In genomic region chr6:112946021-112946811, GRCm38 (mm10) we compare ENCODE assay signal across 8 mouse cellular contexts. TPM values are rescaled to one million over a fixed set of nuclear protein-coding genes. Genes with fewer than 3 reads are reported as not detected.
DNase-seq lines count a peak whose midpoint lies in the region; ATAC-seq and TF ChIP-seq lines count a peak whose summit lies in the region.

No protein-coding gene starts in this region.

- H3K4me1 ChIP-seq in heart, embryonic 14.5 days (ENCODE audit: control insufficient read depth in 2 of 2, insufficient read depth in 2 of 2, low read length in 2 of 2), result peaks cover 10 to 17% of the 10 kb centered on the region in 2 experiments
- H3K4me1 ChIP-seq in liver, embryonic 11.5 days (replicated peaks; ENCODE audit: control insufficient read depth, insufficient read depth, low read length), result peaks cover 14% of the 10 kb centered on the region
- peaks cover 26% of the 10 kb centered on the region for H3K4me1 ChIP-seq in stomach, embryonic 16.5 days (ENCODE audit: control insufficient read depth, insufficient read depth, low read length)

- peak overlapping the region; percentile 81 for H3K27ac ChIP-seq in gastrocnemius, adult 2 months
- no peak overlapping the region; a peak in 1 of 4 replicates for H3K27ac ChIP-seq in heart, embryonic 14.5 days (replicated peaks in 1 of 2; ENCODE audit: control insufficient read depth in 1 of 2, insufficient read depth in 1 of 2, low read depth in 2 of 2, low read length in 2 of 2)
- no peak overlapping the region for H3K27ac ChIP-seq in liver, embryonic 11.5 days (ENCODE audit: low read depth, low read length)
- H3K27ac ChIP-seq in stomach, embryonic 16.5 days (ENCODE audit: low read length), result peak overlapping the region; percentile 83

- H3K9me3 ChIP-seq in heart, embryonic 14.5 days (ENCODE audit: control insufficient read depth, low read length), result no peaks in the 10 kb centered on the region
- H3K9me3 ChIP-seq in liver, embryonic 11.5 days (ENCODE audit: control insufficient read depth, low read length), result no peaks in the 10 kb centered on the region
- H3K9me3 ChIP-seq in stomach, embryonic 16.5 days (replicated peaks; ENCODE audit: control insufficient read depth, low read length), result no peaks in the 10 kb centered on the region

- H3K27me3 ChIP-seq in heart, embryonic 14.5 days (ENCODE audit: control insufficient read depth, insufficient read depth, low read length), result no peaks in the 10 kb centered on the region
- no peaks in the 10 kb centered on the region for H3K27me3 ChIP-seq in liver, embryonic 11.5 days (replicated peaks; ENCODE audit: control insufficient read depth, insufficient read depth, low read length)
- H3K27me3 ChIP-seq in stomach, embryonic 16.5 days (ENCODE audit: control insufficient read depth, insufficient read depth, low read length), result no peaks in the 10 kb centered on the region

- TF ChIP-seq CTCF in gastrocnemius, adult 2 months (IDR thresholded peaks at IDR 0.05), result no peak

- peak overlapping the region; percentile 74 for H3K9ac ChIP-seq in heart, embryonic 14.5 days (ENCODE audit: low read length)
- peak overlapping the region; percentile 41; the same call in 1 of the 2 replicates for H3K9ac ChIP-seq in liver, embryonic 11.5 days (ENCODE audit: low read depth, low read length)
- H3K9ac ChIP-seq in stomach, embryonic 16.5 days (ENCODE audit: low read length), result peak overlapping the region; percentile 81

- peak; percentile 37 for DNase-seq in gastrocnemius, adult 2 months
- DNase-seq in gastrocnemius, postnatal 36 days, result no peak
- peak; percentile 64 for DNase-seq in 3T3-L1 (ENCODE audit: low read depth, low spot score)
- peak; percentile 60 for DNase-seq in cerebellum, adult 8-10 months
- no peak for DNase-seq in liver, embryonic 11.5 days (ENCODE audit: low spot score)
- DNase-seq in right cerebral cortex, postnatal 14 days, result no peak

- peak overlapping the region; percentile 92 for H3K4me2 ChIP-seq in heart, embryonic 14.5 days (ENCODE audit: low read length)
- H3K4me2 ChIP-seq in liver, embryonic 11.5 days, result peak overlapping the region; percentile 94
- peak overlapping the region; percentile 83 for H3K4me2 ChIP-seq in stomach, embryonic 16.5 days (ENCODE audit: low read depth, low read length)

- WGBS in heart, embryonic 14.5 days, result 24% methylated on average over 12 of the region's 12 CpGs
- 19% methylated on average over 12 of the region's 12 CpGs for WGBS in liver, embryonic 11.5 days
- 8% methylated on average over 12 of the region's 12 CpGs for WGBS in stomach, embryonic 16.5 days

- peak overlapping the region; percentile 82 for H3K4me3 ChIP-seq in gastrocnemius, adult 2 months
- peak overlapping the region; percentile 52 to 65 for H3K4me3 ChIP-seq in heart, embryonic 14.5 days (ENCODE audit: control insufficient read depth in 1 of 2, insufficient read depth in 1 of 2, low read depth in 1 of 2, low read length in 2 of 2)
- H3K4me3 ChIP-seq in liver, embryonic 11.5 days (ENCODE audit: low read depth, low read length), result peak overlapping the region; percentile 65
- peak overlapping the region; percentile 76 for H3K4me3 ChIP-seq in stomach, embryonic 16.5 days (replicated peaks; ENCODE audit: low read length)

- H3K36me3 ChIP-seq in heart, embryonic 14.5 days (ENCODE audit: control insufficient read depth, insufficient read depth, low read length), result no peaks in the 10 kb centered on the region
- H3K36me3 ChIP-seq in liver, embryonic 11.5 days (ENCODE audit: control insufficient read depth, insufficient read depth, low read length), result no peaks in the 10 kb centered on the region
- H3K36me3 ChIP-seq in stomach, embryonic 16.5 days (ENCODE audit: control insufficient read depth, insufficient read depth, low read length), result 0 out of 2 replicates have a peak, but pooled peaks cover 3% of the 10 kb centered on the region

- intact Hi-C loops in gastrocnemius, adult 2 months (cut with DNase I), result no loop called here
- intact Hi-C loops in gastrocnemius, postnatal 36 days (cut with DNase I), result no loop called here

- ATAC-seq in heart, embryonic 14.5 days (ENCODE audit: insufficient number of reproducible peaks, insufficient read depth, low FRiP score, low read depth), result no peak
- no peak for ATAC-seq in liver, embryonic 11.5 days (replicated peaks; ENCODE audit: low FRiP score)
- peak; percentile 6; the same call in 1 of the 2 replicates for ATAC-seq in stomach, embryonic 16.5 days (ENCODE audit: insufficient read depth, low FRiP score)

RNA-seq across cellular contexts. Expression of gene Srgap3, which starts 0.8 kb away (rescaled TPM):
- total RNA-seq in gastrocnemius, adult 2 months (2021), result 1 to 10 TPM in 1 of 2 experiments, under 1 TPM in 1; 0.51 to 2.0 TPM
- total RNA-seq in gastrocnemius, postnatal 36 days (2021), result 1 to 10 TPM; 1.2 to 1.3 TPM
- polyA plus RNA-seq in heart, embryonic 14.5 days (2014; fragmentation: Nextera tagmentation; extraction: Ambion mirVana), result 0.81 and 1.1 TPM in 2 replicates
- 2.3 and 3.5 TPM in 2 replicates for polyA plus RNA-seq in liver, embryonic 11.5 days (2014; fragmentation: Nextera tagmentation; extraction: Ambion mirVana)
- 6.0 and 6.9 TPM in 2 replicates for polyA plus RNA-seq in stomach, embryonic 16.5 days (2015; fragmentation: Nextera tagmentation; extraction: Ambion mirVana)

Comparison
In these comparisons a context has a peak if more than half of its experiments do, and no peak if none do; other contexts are left out.
1. DNase-seq: peak in gastrocnemius, adult 2 months (single experiment), 3T3-L1 (single experiment) and cerebellum, adult 8-10 months (single experiment); none in gastrocnemius, postnatal 36 days (0 of 2), liver, embryonic 11.5 days (single experiment) and right cerebral cortex, postnatal 14 days (single experiment).
2. H3K27ac ChIP-seq: peak in gastrocnemius, adult 2 months (single experiment) and stomach, embryonic 16.5 days (single experiment); none in heart, embryonic 14.5 days (0 of 2) and liver, embryonic 11.5 days (single experiment).
3. Peak in every context shown above with its lines, with median percentiles within 50 percentile points of each other: H3K4me3 ChIP-seq, H3K4me2 ChIP-seq and H3K9ac ChIP-seq.